Mouse (Mus musculus) right cerebral cortex, postnatal 36 days (tissue): ENCODE results near the gene Osbpl3.

Source experiments
- DNase-seq, 2 experiments: peaks; one replicate each; pipeline ENCODE4 v3.0.0; 2022; ENCODE audit warnings: low spot score in 2 of 2, mixed read lengths in 1 of 2

Gene Osbpl3

DNA sequence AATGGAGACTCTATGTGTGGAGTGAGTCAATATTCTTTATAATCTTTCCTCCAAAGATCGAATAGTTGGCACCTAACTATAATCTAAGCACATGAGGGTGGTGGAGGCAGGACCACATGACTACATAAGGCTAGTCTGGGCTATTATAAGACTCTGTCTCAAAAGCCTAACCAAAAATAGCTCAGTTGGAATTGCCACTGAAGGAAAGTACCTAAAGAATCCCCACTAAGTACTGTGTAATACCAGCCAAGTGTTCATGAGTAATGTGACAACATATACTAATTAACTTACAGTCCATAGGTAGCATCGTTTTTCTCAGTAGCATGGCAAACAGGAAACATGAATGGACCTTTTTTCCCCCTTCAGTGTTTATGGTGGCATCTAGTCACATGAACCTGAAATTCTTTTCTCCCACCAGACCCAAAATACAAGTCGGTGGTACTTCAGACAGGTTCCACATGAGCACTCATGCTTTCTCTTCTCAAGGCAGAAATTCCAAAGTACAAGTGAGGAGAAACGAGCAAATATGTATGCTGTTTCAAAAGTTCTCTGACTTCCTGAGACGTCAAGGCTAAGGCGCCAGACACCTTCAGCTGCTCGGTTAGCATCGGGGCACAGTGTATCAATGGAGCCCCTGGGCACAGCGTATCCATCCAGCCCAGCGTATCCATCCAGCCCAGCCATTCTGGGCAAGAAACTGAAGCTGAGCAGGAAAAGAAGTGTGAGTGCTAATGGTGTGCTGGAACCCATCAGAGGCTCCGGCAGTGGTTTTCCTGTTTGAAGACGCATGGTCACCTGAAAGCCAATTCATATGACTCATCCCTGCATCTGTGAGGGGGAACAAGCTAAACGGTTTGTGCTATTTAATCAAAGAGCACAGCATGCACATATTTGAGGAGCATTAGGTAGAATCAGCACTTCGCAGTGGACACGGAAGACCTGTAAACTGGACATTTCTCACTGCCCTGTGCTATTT lies 120.9 kb downstream of the Osbpl3 start:
- DNase-seq = no peak

DNA sequence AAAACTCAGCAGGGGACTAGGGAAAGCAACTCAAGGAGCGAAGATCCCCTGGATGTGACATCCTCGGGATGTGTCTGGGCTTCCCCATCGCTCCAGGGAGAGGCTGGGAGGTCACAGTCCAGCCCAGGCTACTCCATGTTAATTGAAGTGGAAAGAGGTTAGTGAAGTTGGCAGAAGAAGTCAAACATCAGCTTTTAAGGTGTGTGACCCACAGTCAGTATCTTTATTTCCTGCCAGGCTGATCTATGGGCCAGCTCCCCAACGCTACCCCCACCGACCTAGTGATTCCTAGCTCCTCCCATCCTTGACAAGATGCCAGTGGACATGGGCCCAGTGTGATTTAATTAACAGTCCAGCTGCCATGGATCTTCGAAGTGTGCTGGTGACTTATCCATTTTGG lies 122.7 kb downstream of the Osbpl3 start:
- no peak for DNase-seq

DNA sequence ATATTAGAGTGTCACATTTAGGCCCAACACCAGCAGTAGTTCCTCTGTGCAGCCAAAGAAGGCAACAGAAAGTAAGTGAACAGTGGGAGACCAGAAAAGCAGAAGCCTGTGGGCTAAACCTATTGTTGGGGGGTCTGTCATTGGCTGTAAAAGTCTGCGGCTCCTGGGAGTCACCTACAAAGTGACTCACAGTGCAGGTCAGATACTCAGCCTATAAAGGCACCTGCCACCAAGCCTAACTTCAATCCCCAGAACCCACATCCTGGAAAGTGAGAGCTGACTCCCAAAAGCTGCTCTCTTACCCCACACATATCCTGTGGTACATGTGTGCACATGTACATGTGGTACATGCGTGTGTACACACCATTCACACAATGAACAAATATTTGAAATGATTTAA lies 124.5 kb downstream of the Osbpl3 start:
- no peak for DNase-seq

DNA sequence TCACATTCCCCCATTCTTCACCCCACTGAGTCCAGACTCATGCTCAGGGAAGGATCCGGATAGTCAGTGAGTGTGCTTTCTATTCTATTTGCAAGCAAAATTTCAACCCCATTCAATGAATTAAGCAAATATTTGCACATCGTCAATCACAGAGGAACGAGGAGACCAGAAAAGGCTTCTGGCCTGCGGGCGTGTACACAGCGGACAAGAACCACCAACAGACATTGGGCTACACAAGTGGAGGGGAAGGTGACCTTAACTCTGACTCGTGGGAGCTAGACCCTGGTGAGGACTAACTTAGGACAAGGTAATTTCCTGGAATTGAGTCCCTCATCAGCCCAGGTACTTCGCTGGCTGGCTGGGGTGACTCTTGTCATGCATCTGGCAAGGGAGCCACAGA lies 126.6 kb downstream of the Osbpl3 start:
- DNase-seq = no peak

DNA sequence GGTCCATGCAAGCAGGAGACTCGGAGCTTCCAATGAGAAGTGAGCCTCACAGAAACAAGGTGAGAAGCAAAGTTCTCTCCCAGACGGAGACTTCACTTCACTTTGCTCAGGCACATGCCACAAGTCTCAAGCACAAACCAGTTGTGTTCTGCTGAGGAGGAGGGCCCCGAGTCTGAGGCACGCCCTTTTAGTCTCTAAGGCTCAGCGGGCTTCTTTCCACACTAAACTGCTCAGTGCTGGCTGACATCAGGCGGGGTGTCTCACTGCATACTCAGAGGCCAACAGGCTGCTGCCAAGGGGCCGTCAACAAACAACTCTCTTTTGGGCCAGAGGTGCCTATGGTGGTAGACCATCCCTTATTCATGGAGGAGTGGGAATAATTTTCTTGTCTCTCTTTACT lies 127.1 kb downstream of the Osbpl3 start:
- DNase-seq = no peak

DNA sequence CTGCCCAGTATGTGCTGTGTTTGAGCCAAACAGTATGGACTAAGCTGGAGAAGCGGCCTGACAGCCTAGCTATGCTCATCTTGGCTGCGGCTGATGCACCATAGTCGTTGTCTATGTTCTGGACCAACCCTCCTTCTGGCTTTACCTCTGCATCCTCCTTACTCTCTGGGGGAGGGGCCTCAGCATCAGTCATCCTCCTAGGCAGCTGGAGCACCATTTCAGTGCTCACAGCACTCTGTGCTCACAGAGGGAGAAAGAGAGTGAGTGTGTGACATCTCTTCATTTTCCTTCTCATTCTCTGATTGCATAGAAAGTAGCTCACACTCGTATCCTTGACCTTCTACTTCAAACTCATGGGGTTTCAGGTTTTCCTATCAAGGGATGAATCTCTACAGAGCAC lies 129.8 kb downstream of the Osbpl3 start:
- DNase-seq = no peak

DNA sequence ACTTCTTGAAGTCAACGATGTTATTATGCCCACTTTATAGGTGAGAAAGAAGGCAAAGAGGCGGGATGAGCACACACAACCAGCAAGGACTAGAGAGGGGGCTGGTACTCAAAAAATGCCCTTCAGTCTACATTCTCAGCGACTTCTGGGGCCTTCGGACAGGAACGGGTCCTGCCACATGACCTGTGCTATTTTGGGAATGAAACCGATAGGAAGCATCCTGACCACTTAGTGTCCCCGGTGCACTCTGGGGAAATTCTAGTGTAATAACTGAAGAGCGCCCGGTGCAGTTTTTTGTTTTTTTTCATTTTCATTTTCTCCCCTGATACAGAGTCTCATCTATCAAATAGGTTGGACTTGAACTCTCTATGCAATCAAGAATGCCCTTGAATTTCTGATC lies 130.5 kb downstream of the Osbpl3 start:
- no peak for DNase-seq

DNA sequence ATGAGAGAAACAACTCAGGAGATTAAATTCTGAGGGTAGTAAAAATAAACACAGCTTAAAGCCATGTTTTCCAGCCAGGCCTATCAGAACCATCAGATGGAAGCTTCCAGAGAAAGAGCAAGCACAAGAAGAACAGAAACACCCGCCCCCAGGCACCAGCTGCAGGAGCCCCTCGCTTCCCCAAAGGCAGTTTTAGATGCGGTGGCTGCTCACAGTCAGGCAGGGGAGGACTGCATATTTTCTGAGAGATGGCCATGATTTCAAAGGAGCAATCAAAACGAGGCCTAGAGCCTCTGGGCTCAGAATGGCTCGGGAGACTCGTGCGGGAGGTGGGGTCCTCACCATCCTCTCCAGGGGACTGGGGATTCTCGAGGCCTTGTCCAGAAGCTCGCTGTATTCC lies 133.4 kb downstream of the Osbpl3 start:
- peak; percentile 75 to 83 for DNase-seq

DNA sequence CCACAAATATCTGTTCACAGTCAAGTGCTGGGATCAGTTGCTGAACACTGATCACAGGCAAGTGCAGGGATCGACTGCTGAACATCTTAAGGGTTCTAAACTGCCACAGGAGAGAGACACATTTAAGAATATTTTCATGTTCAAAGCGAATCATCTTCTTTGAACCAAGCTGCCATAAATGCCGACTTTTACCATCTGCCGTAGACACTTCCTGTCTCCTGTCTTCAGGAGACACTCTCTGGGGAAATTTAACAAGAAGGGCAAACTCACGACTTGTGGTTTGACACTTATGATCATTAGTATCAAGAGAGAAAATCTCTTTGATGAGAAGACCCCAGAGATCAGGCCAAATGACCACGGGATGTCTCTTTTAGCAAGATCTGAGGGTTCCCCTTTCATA lies 134.3 kb downstream of the Osbpl3 start:
- no peak for DNase-seq

DNA sequence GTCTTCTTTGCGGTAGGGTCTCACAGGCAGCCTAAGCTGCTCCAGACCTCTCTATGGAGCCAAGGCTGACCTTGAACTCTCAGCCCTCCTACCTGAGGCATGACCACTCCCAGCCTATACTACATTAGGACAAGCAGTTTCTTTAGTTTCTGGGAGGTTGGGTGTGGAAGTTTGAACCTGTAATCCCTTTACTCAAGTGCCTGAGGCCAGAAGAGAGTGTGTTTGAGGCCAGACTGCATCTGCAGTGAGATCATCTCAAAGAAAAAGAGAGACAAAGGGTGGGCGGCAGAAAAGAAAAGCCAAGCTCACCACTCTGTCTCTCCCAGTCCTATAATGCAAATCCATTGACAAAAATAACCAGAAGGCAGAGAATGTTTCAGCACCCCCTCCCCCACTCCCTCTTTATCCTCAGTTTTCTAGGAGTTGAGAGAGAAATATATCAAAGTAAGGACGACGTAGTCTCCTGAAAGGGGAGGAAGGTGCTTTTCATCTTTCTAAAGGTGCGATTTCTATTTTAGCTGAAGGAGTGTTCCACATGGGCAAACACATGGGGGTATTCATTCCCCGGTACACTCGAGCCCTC lies 137.3 kb downstream of the Osbpl3 start:
- DNase-seq = peak; percentile 46 to 80

DNA sequence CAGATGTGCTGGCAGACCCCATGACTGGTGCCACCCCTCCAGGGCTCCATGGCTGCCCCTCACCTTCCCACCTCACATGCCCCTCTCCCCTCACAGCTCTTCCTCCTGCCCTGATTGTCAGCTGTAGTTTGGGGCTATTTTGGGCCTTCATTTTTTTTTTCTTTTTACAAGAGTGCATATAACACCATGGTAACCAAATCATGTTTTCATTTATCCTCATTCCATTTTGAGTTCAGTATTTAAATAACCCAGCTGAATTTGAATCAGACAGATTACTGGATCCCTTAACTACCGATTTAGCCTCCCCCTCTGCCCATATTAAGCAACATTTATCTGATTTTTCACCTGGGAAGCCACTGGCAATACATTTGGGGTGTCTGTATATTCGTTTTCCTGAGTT lies 137.9 kb downstream of the Osbpl3 start:
- no peak for DNase-seq

DNA sequence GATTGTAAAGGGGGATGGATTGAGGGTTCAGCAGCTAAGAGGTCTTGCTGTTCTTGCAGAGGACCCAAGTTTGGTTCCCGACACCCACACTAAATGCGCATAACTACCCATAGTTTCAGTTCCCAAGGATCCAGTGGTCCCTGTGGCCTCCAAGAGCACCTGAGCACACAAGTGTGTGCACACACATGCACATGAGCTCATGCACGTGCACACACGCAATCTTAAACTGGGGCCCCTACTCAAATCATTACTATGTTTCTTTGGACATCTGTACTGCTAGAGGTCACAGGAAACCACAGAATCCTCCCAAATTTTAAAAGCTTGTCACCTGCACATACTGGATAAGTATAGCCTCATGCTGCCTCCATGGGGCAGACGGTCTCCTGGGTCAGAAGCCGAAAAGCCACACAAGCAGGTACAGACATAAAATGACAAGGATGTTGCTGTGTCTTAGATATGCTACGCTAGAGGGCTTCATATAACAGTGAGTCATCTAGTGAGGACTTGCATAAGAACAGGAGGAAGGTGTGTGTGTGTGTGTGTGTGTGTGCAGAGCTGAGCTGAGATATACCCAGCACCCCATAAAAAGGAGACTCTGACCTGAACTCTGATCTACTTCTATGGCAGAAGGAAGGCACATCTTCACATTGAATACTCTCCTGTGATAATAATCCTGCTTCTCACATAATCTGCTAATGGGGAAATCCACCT lies 139.1 kb downstream of the Osbpl3 start:
- DNase-seq = no peak

DNA sequence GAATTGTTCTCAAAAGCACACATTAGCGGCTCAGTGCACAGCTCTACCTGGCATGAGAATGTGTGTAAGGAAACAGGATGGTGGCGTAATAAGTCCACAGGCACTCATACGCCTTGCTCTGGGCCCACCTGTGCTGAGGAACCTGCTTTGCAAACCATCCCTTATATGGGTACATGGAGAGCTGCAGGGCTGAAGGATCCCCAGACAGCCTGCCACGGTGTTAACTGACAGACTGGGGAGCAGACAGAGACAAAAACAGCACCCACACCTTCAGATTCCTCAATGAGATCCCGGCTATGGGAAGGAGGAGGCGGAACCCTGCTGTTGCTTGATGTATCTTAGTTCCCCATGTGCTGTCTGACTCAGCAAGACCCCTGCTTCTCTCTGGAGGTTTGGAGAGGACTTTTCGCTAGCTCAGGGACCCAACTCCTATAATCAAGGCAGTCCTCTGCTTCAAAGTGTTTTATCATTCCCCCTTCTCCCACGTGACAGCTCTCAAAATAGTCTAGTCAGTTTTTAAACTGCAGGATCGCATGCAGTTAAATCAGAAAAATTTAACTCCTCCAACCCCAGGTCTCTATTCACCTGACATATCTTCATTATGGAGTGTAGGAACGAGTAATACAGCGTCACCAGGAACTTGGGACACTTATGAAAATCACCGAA lies 141.5 kb downstream of the Osbpl3 start:
- DNase-seq = peak; percentile 74 to 86

DNA sequence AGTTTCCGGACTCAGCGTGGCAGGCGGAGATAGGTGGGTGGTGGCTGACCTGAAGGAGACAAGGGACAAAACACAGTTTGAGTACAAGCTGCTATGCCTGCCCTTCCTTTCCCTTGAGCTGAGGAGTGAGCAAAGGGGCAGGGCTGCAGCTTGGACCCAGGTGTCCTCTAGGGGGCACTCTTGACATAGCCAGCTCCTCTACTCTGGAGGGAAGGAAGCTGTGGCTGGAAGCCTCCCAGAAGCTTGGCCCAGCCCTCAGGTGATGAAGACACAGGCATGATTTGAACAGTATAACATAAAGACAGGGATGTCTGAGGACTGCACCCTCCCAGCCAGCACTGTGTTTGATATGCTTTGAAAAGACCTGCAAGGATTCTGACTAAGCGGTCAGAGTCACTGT lies 143.4 kb downstream of the Osbpl3 start:
- peak; percentile 59 to 69 for DNase-seq

DNA sequence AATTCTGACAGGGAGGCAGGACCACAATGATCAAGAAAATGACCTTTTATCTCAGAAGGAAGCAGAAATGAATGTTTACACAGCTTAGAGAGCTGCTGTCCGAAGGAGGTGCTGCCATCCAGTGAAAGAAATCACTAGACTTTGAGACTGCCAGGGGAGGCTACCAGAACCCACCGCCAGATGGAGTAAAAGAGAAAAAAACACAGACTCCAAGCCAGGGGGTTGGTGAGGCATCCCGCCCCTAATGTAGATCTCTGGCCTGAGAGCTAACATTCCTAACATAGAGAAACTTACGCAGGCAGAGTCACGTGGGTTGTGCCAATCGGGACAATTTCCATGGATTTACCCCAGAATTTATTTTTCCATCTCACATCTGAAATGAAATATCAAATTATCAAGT lies 147.0 kb downstream of the Osbpl3 start:
- DNase-seq = peak in 1 of 2 experiments; percentile 29

DNA sequence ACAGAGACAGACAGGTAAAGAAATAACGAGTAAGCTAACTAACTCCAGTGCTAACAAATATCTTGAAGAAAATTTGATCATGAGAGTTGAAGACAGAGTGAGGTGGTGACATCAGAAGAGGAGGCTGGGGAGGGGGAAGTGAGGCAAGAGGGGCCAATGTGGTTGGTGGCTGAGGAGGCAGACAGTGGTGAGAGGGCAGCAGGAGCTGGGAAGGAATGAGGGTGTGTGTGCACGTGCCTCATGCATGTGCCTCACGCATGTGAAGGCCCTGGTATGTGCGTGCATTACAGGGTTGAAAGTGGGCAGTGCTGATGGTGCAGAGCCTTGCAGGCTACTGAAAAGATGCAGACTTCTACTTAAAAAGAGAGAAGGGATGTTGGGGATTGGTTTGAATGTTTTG lies 149.4 kb downstream of the Osbpl3 start:
- DNase-seq = no peak

DNA sequence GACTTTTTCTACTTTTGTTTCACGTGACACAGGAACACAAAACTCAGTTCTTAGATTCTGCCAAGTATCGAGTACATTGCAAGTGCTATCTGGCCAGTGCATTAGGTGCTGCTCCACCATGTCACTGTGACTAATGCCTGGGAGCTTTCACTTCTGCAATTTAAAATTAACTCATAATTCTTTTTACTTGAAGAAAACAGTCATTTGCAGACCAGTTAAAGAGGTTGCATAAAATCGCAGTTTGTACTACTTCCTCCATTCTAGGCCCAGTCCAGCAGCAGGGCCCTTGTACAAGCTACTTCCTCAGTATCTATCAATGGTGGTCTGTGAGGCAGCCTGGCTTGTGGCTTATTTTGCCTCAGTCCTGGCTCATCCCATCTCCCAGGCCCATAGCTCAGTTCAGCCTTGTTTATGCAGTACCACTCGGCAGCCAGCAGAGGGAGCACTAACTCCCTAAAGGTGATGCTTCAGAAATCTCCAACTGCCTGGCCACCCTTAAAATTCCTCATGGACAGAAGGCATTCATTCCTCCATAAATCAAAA lies 151.0 kb downstream of the Osbpl3 start:
- peak; percentile 59 to 75 for DNase-seq

DNA sequence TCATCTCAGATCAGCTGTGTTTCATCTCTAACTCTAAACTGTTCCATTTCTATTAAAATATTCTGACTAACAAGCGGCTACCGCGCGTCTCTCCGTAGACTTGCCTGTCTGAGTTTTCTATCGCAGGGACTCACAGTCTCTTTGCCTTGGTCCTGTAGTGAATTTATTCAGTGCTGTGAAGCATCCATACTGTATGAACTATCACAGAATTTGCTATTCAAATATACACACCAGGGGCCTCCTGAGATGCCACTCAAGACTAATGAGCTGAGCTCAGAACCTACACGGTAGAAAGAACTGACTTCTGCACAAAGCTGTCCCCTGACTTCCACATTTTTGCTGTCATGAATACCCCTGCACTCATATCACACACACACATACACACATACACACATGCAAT lies 154.9 kb downstream of the Osbpl3 start:
- no peak for DNase-seq

DNA sequence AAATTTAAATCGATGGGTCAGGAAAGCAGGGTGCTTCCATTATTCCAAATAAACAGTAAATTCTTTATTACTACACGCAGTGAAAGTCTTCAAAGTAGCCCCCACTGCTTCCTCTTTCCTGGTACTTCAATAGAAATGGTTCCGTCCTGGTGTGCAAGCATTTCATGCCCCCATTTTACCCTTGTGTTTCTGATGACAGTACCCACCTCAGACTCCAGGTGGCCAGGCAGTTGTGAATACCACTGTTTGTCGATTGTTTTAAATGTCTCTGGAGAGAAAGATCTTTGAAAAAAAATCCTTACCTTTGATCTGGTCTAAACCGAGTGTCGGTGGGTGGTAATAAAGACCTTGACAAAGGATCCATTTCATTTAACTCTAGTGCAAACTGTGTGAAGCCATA lies 155.4 kb downstream of the Osbpl3 start:
- DNase-seq = no peak

DNA sequence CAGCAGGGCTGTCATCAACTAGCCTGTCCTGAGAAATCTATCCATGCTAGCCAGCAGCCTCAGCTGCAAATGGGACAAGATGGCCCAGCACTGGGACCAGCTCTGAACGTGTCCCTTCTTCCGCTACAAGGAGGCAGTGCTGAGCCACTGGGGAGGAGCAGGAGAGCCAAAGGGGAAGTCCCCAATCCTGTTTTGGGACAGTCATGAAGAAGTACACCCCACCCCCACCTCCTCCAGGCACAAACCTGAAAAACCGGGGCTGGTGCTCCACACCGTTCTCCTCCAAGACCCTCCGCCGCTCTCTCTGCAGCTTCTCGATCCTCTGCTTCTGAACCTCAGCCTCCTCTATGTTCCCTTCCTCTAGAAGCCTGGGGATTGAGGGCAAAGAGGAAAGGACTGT lies 156.9 kb downstream of the Osbpl3 start:
- no peak for DNase-seq

DNA sequence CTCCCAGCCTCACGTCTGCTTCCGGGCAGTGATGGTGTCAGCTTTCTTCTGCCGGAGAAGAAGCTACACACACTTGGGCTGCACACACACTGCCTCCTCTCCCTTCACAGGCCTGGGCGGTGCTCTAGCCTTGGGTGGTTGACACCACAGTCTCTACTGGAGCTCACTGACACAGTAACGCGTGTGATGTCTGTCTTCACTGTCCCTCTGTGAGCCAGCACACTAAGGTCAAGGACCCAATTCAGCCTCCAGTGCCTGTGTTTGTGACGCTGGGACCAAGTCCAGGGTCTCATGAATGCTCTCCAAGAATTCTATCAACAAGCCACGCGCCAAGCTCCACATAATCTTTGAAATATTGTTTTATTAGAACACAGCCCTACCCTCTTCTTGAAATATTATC lies 158.3 kb downstream of the Osbpl3 start:
- no peak for DNase-seq

DNA sequence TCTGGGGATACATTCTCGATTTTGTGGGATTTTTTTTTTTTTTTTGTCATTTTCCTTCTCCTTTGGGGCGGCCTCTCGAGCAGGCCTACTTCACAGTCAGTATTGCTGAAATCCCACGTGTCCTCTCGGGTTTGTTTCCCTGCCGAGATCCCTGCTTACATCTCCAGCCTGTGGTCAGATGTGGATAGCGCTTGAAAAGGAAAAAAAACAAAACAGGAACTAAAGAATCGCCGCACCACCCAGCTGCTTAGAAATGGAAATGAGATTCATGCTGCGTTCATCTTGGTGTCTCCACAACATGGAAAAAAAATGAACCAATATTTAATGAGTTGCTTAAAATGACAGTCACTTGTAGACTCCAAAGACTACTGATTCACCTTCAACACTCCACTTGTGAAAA lies 160.9 kb downstream of the Osbpl3 start:
- DNase-seq = no peak
